ENCODE assay signal across 29 mouse cellular contexts in the genomic region with DNA sequence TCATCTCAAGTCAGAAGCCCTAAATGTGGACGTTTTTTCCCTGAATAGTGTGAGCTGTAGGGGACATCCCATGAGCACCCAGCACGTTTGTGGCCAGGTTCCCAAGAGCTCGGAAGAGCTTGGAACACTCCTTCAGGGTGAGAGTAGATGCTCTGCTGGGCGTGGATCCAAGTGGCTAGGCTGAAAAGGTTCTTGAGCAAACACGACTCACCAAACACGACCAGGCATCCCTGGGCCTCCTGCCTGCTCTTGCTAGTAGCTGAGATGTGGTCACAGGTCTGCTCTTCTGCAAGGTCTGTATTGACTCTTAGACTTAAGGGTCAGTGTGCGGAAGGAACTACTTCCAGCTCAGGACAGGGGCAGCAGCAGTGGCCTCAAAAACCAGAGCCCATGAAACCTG. TPM values are rescaled to one million over a fixed set of nuclear protein-coding genes. Genes with fewer than 3 reads are reported as not detected.
"Had no signal": no experiment of that assay in that cellular context is flagged by ENCODE, and none has a peak within 500 bp of the region (broad histone marks: within the 10 kb centered on the region; RNA-seq: fewer than 3 reads in every experiment).

No protein-coding gene starts in this region.

- H3K4me2 ChIP-seq: heart, embryonic 11.5 days; heart, embryonic 13.5 days; heart, embryonic 15.5 days; hindbrain, embryonic 13.5 days; hindbrain, embryonic 15.5 days; kidney, embryonic 15.5 days; limb, embryonic 13.5 days; limb, embryonic 15.5 days had no signal

- H3K4me1 ChIP-seq: heart, embryonic 13.5 days; heart, embryonic 15.5 days; hindbrain, embryonic 13.5 days; hindbrain, embryonic 15.5 days; kidney, embryonic 15.5 days; limb, embryonic 13.5 days; limb, embryonic 15.5 days had no signal

- H3K9ac ChIP-seq: heart, embryonic 13.5 days; heart, embryonic 15.5 days; hindbrain, embryonic 13.5 days; hindbrain, embryonic 15.5 days; kidney, embryonic 15.5 days; limb, embryonic 13.5 days; limb, embryonic 15.5 days had no signal

- H3K4me3 ChIP-seq: heart, adult 2 months; heart, embryonic 13.5 days; heart, embryonic 15.5 days; hindbrain, embryonic 13.5 days; hindbrain, embryonic 15.5 days; kidney, embryonic 15.5 days; limb, embryonic 13.5 days; limb, embryonic 15.5 days had no signal

- H3K36me3 ChIP-seq: heart, embryonic 13.5 days; heart, embryonic 15.5 days; hindbrain, embryonic 13.5 days; hindbrain, embryonic 15.5 days; kidney, embryonic 15.5 days; limb, embryonic 13.5 days; limb, embryonic 15.5 days had no signal

- ATAC-seq: hindbrain, postnatal 0 days; intestine, embryonic 16.5 days had no signal

- H3K27me3 ChIP-seq: heart, embryonic 13.5 days; hindbrain, embryonic 13.5 days; hindbrain, embryonic 15.5 days; kidney, embryonic 15.5 days; limb, embryonic 15.5 days had no signal

- H3K27ac ChIP-seq: heart, adult 2 months; heart, embryonic 13.5 days; heart, embryonic 15.5 days; hindbrain, embryonic 13.5 days; hindbrain, embryonic 15.5 days; hindbrain, postnatal 0 days; kidney, embryonic 15.5 days; kidney, postnatal 0 days; limb, embryonic 13.5 days; limb, embryonic 15.5 days had no signal

- DNase-seq: gastrocnemius, postnatal 14 days; gastrocnemius, postnatal 36 days; heart, adult 11 months; heart, adult 2 months; heart, postnatal 14 days; heart, postnatal 36 days; kidney, adult 11 months; kidney, adult 2 months; kidney, adult 9 months; kidney, postnatal 14 days; kidney, postnatal 36 days; layer of hippocampus, adult 9-11 months; layer of hippocampus, postnatal 36 days; left cerebral cortex, postnatal 4 days had no signal

- H3K9me3 ChIP-seq: heart, embryonic 13.5 days; heart, embryonic 15.5 days; hindbrain, embryonic 13.5 days; hindbrain, embryonic 15.5 days; kidney, embryonic 15.5 days; limb, embryonic 13.5 days; limb, embryonic 15.5 days had no signal

RNA-seq across cellular contexts. Expression of a gene that starts 18.4 kb away (rescaled TPM):
- polyA plus RNA-seq: heart, embryonic 11.5 days; heart, embryonic 13.5 days; heart, embryonic 15.5 days; heart, postnatal 0 days; intestine, embryonic 14.5 days; intestine, embryonic 16.5 days; kidney, adult 2 months; kidney, embryonic 15.5 days; kidney, postnatal 0 days; large intestine, adult 2 months; limb, embryonic 11.5 days; limb, embryonic 13.5 days; limb, embryonic 15.5 days had no signal
